Mouse (Mus musculus) heart, adult 18-20 months (tissue): ENCODE measurements at regions not wholly inside any gene's neighbourhood (a gene's known extent, or its start where the extent isn't known, plus 50 kb on each side); places are given as distances from the start of the nearest gene placed in this dataset.
A peak's percentile ranks its signal among the peaks of the same experiment; 100 is the strongest.

Experiments
- DNase-seq, 2 experiments: peaks; one replicate each; pipeline ENCODE4 v3.0.0; 2021 to 2022; ENCODE audit warnings: mixed read lengths in 1 of 2

- DNase-seq: no peak
These were observed 161.9 kb downstream of the Cxcl12 start for GRCm38 (mm10) chr6:117330198-117330597.

- DNase-seq: peak; percentile 30 to 55
These were observed 162.5 kb downstream of the Cxcl12 start for GRCm38 (mm10) chr6:117330726-117331360.

- DNase-seq: no peak
These were observed 164.3 kb downstream of the Cxcl12 start for GRCm38 (mm10) chr6:117332641-117333040.

GRCm38 (mm10) chr6:117342123-117342522 is 173.8 kb downstream of the Cxcl12 start:
- no peak for DNase-seq

- DNase-seq: peak; percentile 13 to 52
These were observed 179.0 kb downstream of the Cxcl12 start for GRCm38 (mm10) chr6:117347356-117347755.

- DNase-seq: no peak
These were observed 183.5 kb downstream of the Cxcl12 start for GRCm38 (mm10) chr6:117351846-117352245.

- peak; percentile 17 to 68 for DNase-seq
These were observed 184.8 kb downstream of the Cxcl12 start for GRCm38 (mm10) chr6:117353091-117353490.

GRCm38 (mm10) chr6:117356101-117356500 is 187.8 kb downstream of the Cxcl12 start:
- DNase-seq: no peak

- peak; percentile 20 to 30 for DNase-seq
These were observed 191.1 kb downstream of the Cxcl12 start for GRCm38 (mm10) chr6:117359401-117359800.

GRCm38 (mm10) chr6:117366563-117366962 is 198.2 kb downstream of the Cxcl12 start:
- DNase-seq: no peak

GRCm38 (mm10) chr6:117375989-117376388 is 207.7 kb downstream of the Cxcl12 start:
- no peak for DNase-seq

- peak in 1 of 2 experiments; percentile 14 for DNase-seq
These were observed 211.6 kb downstream of the Cxcl12 start for GRCm38 (mm10) chr6:117379904-117380303.

GRCm38 (mm10) chr6:117390233-117390848 is 222.0 kb downstream of the Cxcl12 start:
- DNase-seq: peak; percentile 51 to 70

- no peak for DNase-seq
These were observed 225.1 kb downstream of the Cxcl12 start for GRCm38 (mm10) chr6:117393480-117393879.

- no peak for DNase-seq
These were observed 237.4 kb downstream of the Cxcl12 start for GRCm38 (mm10) chr6:117405589-117406311.

- DNase-seq: no peak
These were observed 237.9 kb downstream of the Cxcl12 start for GRCm38 (mm10) chr6:117406312-117406595.

GRCm38 (mm10) chr6:117406757-117407156 is 238.4 kb downstream of the Cxcl12 start:
- DNase-seq: no peak

GRCm38 (mm10) chr6:117407206-117407858 is 239.0 kb downstream of the Cxcl12 start:
- DNase-seq: no peak

- no peak for DNase-seq
These were observed 239.6 kb downstream of the Cxcl12 start for GRCm38 (mm10) chr6:117407953-117408352.

- no peak for DNase-seq
These were observed 240.8 kb downstream of the Cxcl12 start for GRCm38 (mm10) chr6:117408971-117409783.

- no peak for DNase-seq
These were observed 246.6 kb downstream of the Cxcl12 start for GRCm38 (mm10) chr6:117414926-117415325.

GRCm38 (mm10) chr6:117415901-117416300 is 247.6 kb downstream of the Cxcl12 start:
- DNase-seq: no peak
